Mouse (Mus musculus): Measurements from ENCODE around the gene Pfdn6. TPM values are rescaled to one million over a fixed set of nuclear protein-coding genes. Genes with fewer than 3 reads are reported as not detected.
A peak's percentile ranks its signal among the peaks of the same experiment; 100 is the strongest.
"Not testable (repeated sequence)": the region's sequence is repeated elsewhere in the genome, so short reads cannot be mapped to it uniquely, and the experiment has no call there.

The Pfdn6 gene
- polyA plus RNA-seq (2015; fragmentation: Nextera tagmentation; extraction: Ambion mirVana), result 92.7 and 96.8 TPM in 2 replicates

DNA sequence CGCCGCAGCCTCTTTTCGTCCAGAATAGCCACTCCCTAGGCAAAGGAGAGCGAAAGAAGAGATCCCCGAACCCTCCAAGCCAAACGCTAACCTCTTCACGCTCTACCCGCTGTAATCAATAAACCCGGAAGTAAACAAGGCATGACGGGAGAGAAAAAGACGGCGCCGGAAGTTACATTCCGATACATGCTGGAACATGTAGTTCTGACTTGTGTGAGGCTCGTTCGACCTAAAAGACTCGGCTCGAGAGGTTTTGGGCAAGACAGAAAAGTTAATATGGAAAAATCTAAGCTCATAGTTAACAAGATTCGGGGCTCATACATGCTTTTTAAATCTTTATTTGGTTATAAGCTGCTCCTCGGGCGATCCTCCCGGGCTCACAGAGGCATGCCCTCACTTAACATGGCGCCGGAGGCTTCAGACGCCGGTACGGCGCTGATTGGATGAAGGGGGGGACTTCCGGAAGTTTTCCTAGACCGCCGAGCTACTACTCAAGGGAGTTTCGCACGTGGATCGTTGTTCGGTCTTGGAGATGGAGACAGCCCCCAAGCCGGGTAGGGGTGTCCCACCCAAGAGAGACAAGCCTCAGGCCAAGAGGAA, at the start of gene Pfdn6, which contains the start of gene Wdr46:
Gene Pfdn6, minus strand, starts transcription at position 138 of the 600 bp plus-strand sequence.
Gene Wdr46, plus strand, starts transcription at position 455 of the 600 bp plus-strand sequence.
- Histone ChIP-seq H3K9me3 (ENCODE audit: control insufficient read depth, low read length) (no peaks in the 10 kb centered on the region), H3K4me1 (replicated peaks; ENCODE audit: control insufficient read depth, insufficient read depth) (peaks cover 6% of the 10 kb centered on the region; the same call in 1 of the 2 replicates), H3K27ac (replicated peaks) (no peak within 1 kb of the TSS), H3K27me3 (ENCODE audit: control insufficient read depth, insufficient read depth, low read length) (no peaks in the 10 kb centered on the region), H3K4me3 (ENCODE audit: low read depth, low read length) (peak within 1 kb of the TSS; percentile 70), H3K36me3 (ENCODE audit: control insufficient read depth, insufficient read depth, low read length) (peaks cover 4% of the 10 kb centered on the region), H3K9ac (ENCODE audit: low read length) (peak within 1 kb of the TSS; percentile 85), H3K4me2 (replicated peaks; ENCODE audit: low read depth) (peak within 1 kb of the TSS; percentile 92)
- DNase-seq (ENCODE audit: low spot score) (peak; percentile 89), ATAC-seq (ENCODE audit: low FRiP score, low TSS enrichment) (peak; percentile 86)
- WGBS, result under 1% methylated on average over 36 of the region's 36 CpGs
- no peak for TF ChIP-seq CTCF (IDR thresholded peaks at IDR 0.05; ENCODE audit: low read depth)
- peak; percentile 60 for TF ChIP-seq EP300 (optimal IDR thresholded peaks at IDR 0.05)

GRCm38 (mm10) chr17:33982136-33982535, 42.0 kb upstream of the Pfdn6 start:
- H3K27me3 ChIP-seq (ENCODE audit: control insufficient read depth, insufficient read depth, low read length); H3K27ac ChIP-seq (replicated peaks); H3K36me3 ChIP-seq (ENCODE audit: control insufficient read depth, insufficient read depth, low read length); H3K9me3 ChIP-seq (ENCODE audit: control insufficient read depth, low read length); H3K4me1 ChIP-seq (replicated peaks; ENCODE audit: control insufficient read depth, insufficient read depth); H3K9ac ChIP-seq (ENCODE audit: low read length); ATAC-seq (ENCODE audit: low FRiP score, low TSS enrichment); H3K4me2 ChIP-seq (replicated peaks; ENCODE audit: low read depth); H3K4me3 ChIP-seq (ENCODE audit: low read depth, low read length): not testable (repeated sequence)
- 13% methylated on average over 8 of the region's 8 CpGs for WGBS
- DNase-seq (ENCODE audit: low spot score), result peak; percentile 58
- peak; percentile 85 for TF ChIP-seq CTCF (IDR thresholded peaks at IDR 0.05; ENCODE audit: low read depth)

- not testable (repeated sequence) for H3K9me3 ChIP-seq (ENCODE audit: control insufficient read depth, low read length); H3K36me3 ChIP-seq (ENCODE audit: control insufficient read depth, insufficient read depth, low read length); H3K27me3 ChIP-seq (ENCODE audit: control insufficient read depth, insufficient read depth, low read length); H3K4me1 ChIP-seq (replicated peaks; ENCODE audit: control insufficient read depth, insufficient read depth)
- peak overlapping the region; percentile 43 for H3K4me3 ChIP-seq (ENCODE audit: low read depth, low read length)
- H3K9ac ChIP-seq (ENCODE audit: low read length), result peak overlapping the region; percentile 51; the same call in 1 of the 2 replicates
- WGBS, result under 1% methylated on average over 27 of the region's 27 CpGs
- DNase-seq (ENCODE audit: low spot score) (peak; percentile 91), ATAC-seq (ENCODE audit: low FRiP score, low TSS enrichment) (peak; percentile 86)
- TF ChIP-seq CTCF (IDR thresholded peaks at IDR 0.05; ENCODE audit: low read depth), result peak; percentile 72
- H3K4me2 ChIP-seq (replicated peaks; ENCODE audit: low read depth), result peak overlapping the region; percentile 59
- H3K27ac ChIP-seq (replicated peaks), result peak overlapping the region; percentile 67; the same call in 1 of the 2 replicates
Measured at GRCm38 (mm10) chr17:33981192-33981909, 41.2 kb upstream of the Pfdn6 start.

- peak overlapping the region; percentile 49; the same call in 1 of the 2 replicates for H3K27ac ChIP-seq (replicated peaks)
- DNase-seq (ENCODE audit: low spot score) (no peak), ATAC-seq (ENCODE audit: low FRiP score, low TSS enrichment) (no peak)
- no peaks in the 10 kb centered on the region; the same call in 1 of the 2 replicates for H3K27me3 ChIP-seq (ENCODE audit: control insufficient read depth, insufficient read depth, low read length)
- WGBS, result 75% methylated on average over 19 of the region's 19 CpGs
- no peak for TF ChIP-seq CTCF (IDR thresholded peaks at IDR 0.05; ENCODE audit: low read depth)
- TF ChIP-seq EP300 (optimal IDR thresholded peaks at IDR 0.05), result no peak
- H3K36me3 ChIP-seq (ENCODE audit: control insufficient read depth, insufficient read depth, low read length), result no peaks in the 10 kb centered on the region
- H3K4me1 ChIP-seq (replicated peaks; ENCODE audit: control insufficient read depth, insufficient read depth), result 0 out of 2 replicates have a peak, but pooled peaks cover 2% of the 10 kb centered on the region
- no peak overlapping the region for H3K4me3 ChIP-seq (ENCODE audit: low read depth, low read length)
- H3K4me2 ChIP-seq (replicated peaks; ENCODE audit: low read depth), result no peak overlapping the region
- no peaks in the 10 kb centered on the region for H3K9me3 ChIP-seq (ENCODE audit: control insufficient read depth, low read length)
- no peak overlapping the region for H3K9ac ChIP-seq (ENCODE audit: low read length)
Measured at GRCm38 (mm10) chr17:33980181-33981035, 40.3 kb upstream of the Pfdn6 start.

GRCm38 (mm10) chr17:33979512-33980050, 39.4 kb upstream of the Pfdn6 start:
- no peaks in the 10 kb centered on the region for H3K36me3 ChIP-seq (ENCODE audit: control insufficient read depth, insufficient read depth, low read length)
- no peak overlapping the region for H3K9ac ChIP-seq (ENCODE audit: low read length)
- H3K4me3 ChIP-seq (ENCODE audit: low read depth, low read length), result no peak overlapping the region
- no peak overlapping the region for H3K27ac ChIP-seq (replicated peaks)
- ATAC-seq (ENCODE audit: low FRiP score, low TSS enrichment) (no peak), DNase-seq (ENCODE audit: low spot score) (no peak)
- H3K4me2 ChIP-seq (replicated peaks; ENCODE audit: low read depth), result no peak overlapping the region
- TF ChIP-seq CTCF (IDR thresholded peaks at IDR 0.05; ENCODE audit: low read depth), result no peak
- TF ChIP-seq EP300 (optimal IDR thresholded peaks at IDR 0.05), result no peak
- H3K27me3 ChIP-seq (ENCODE audit: control insufficient read depth, insufficient read depth, low read length), result no peaks in the 10 kb centered on the region; the same call in 1 of the 2 replicates
- no peaks in the 10 kb centered on the region for H3K9me3 ChIP-seq (ENCODE audit: control insufficient read depth, low read length)
- whole genome bisulfite sequencing, result 69% methylated on average over 6 of the region's 6 CpGs
- 0 out of 2 replicates have a peak, but pooled peaks cover 2% of the 10 kb centered on the region for H3K4me1 ChIP-seq (replicated peaks; ENCODE audit: control insufficient read depth, insufficient read depth)

Data from stomach, postnatal 0 days (tissue).